Mouse (Mus musculus): Measurements from ENCODE around the gene Tsg101.

GRCm38 (mm10) chr7:46911250-46911649, 8.5 kb downstream of the Tsg101 start:
- no peak for TF ChIP-seq CTCF (IDR thresholded peaks at IDR 0.05)
- TF ChIP-seq EP300 (IDR thresholded peaks at IDR 0.05), result no peak
